Mouse (Mus musculus) layer of hippocampus, adult 11-12 months (tissue): ENCODE measurements around the gene Ptdss2.

Source experiments
- DNase-seq: peaks from one replicate; pipeline ENCODE4 v3.0.0; 2022; ENCODE audit warnings: low spot score

Ptdss2 gene

GRCm38 (mm10) chr7:141122245-141122644, at the start of gene Ptdss2:
Gene Ptdss2, plus strand, starts transcription at chr7:141122382.
- DNase-seq: no peak

- no peak for DNase-seq
These were observed 48.4 kb upstream of the Ptdss2 start for GRCm38 (mm10) chr7:141073782-141074181.

- no peak for DNase-seq
These were observed 44.3 kb upstream of the Ptdss2 start, which contains the start of gene Pkp3 for GRCm38 (mm10) chr7:141077841-141078240. Gene Pkp3, plus strand, starts transcription at chr7:141078218.

GRCm38 (mm10) chr7:141078876-141079275, 43.3 kb upstream of the Ptdss2 start:
- DNase-seq: no peak

GRCm38 (mm10) chr7:141079481-141080449, 42.4 kb upstream of the Ptdss2 start:
- DNase-seq: no peak

GRCm38 (mm10) chr7:141087894-141088293, 34.3 kb upstream of the Ptdss2 start:
- DNase-seq: no peak

GRCm38 (mm10) chr7:141088473-141088872, 33.7 kb upstream of the Ptdss2 start:
- no peak for DNase-seq

GRCm38 (mm10) chr7:141090228-141090627, 32.0 kb upstream of the Ptdss2 start:
- no peak for DNase-seq

GRCm38 (mm10) chr7:141092051-141092735, 30.0 kb upstream of the Ptdss2 start:
- DNase-seq: peak; percentile 69

- DNase-seq: no peak
These were observed 28.2 kb upstream of the Ptdss2 start for GRCm38 (mm10) chr7:141093950-141094349.

- no peak for DNase-seq
These were observed 27.5 kb upstream of the Ptdss2 start for GRCm38 (mm10) chr7:141094487-141095205.

- DNase-seq: no peak
These were observed 26.2 kb upstream of the Ptdss2 start for GRCm38 (mm10) chr7:141096021-141096420.

GRCm38 (mm10) chr7:141096649-141097056, 25.5 kb upstream of the Ptdss2 start:
- DNase-seq: no peak

GRCm38 (mm10) chr7:141097177-141097576, 25.0 kb upstream of the Ptdss2 start:
- no peak for DNase-seq

- no peak for DNase-seq
These were observed 22.1 kb upstream of the Ptdss2 start, which contains the start of gene Sigirr for GRCm38 (mm10) chr7:141099911-141100691. Gene Sigirr, minus strand, starts transcription at chr7:141100572.

GRCm38 (mm10) chr7:141103161-141103560, 19.0 kb upstream of the Ptdss2 start:
- DNase-seq: no peak

GRCm38 (mm10) chr7:141115874-141116273, 6.3 kb upstream of the Ptdss2 start:
- no peak for DNase-seq

GRCm38 (mm10) chr7:141117636-141118035, 4.5 kb upstream of the Ptdss2 start, which contains the start of gene Ano9:
Gene Ano9, minus strand, starts transcription at chr7:141117806.
- DNase-seq: no peak

GRCm38 (mm10) chr7:141119487-141119886, 2.7 kb upstream of the Ptdss2 start:
- no peak for DNase-seq

GRCm38 (mm10) chr7:141120605-141121004, 1.6 kb upstream of the Ptdss2 start:
- DNase-seq: no peak

- no peak for DNase-seq
These were observed 1.1 kb upstream of the Ptdss2 start for GRCm38 (mm10) chr7:141121051-141121531.
